Mouse (Mus musculus) heart, embryonic 13.5 days (tissue): Measurements from ENCODE around the gene Stx12. TPM values are rescaled to one million over a fixed set of nuclear protein-coding genes. Genes with fewer than 3 reads are reported as not detected.
A peak's percentile ranks its signal among the peaks of the same experiment; 100 is the strongest.

Source experiments
- ATAC-seq: fragments of 200-750 bp; cut with Nextera tagmentation; 2 replicates; pipeline ENCODE4 v1.8.0; 2017; ENCODE audit warnings: moderate TSS enrichment; ENCODE audit not compliant: insufficient number of reproducible peaks, low FRiP score, low TSS enrichment; ENCODE audit errors: extremely low read depth
- H3K27ac ChIP-seq: fragments of 300-500 bp; sonication (generic); replicated peaks from 2 replicates; pipeline ENCODE4 v1.5.1; 2015; ENCODE audit warnings: moderate library complexity, mild to moderate bottlenecking, inconsistent platforms
- H3K27me3 ChIP-seq: fragments of 300-500 bp; sonication (generic); replicated peaks from 2 replicates; pipeline ENCODE4 v1.6.1; 2015; ENCODE audit warnings: mild to moderate bottlenecking, inconsistent platforms
- H3K36me3 ChIP-seq: fragments of 300-500 bp; sonication (generic); 2 replicates; pipeline ENCODE4 v1.6.1; 2015; ENCODE audit warnings: mild to moderate bottlenecking, inconsistent platforms
- H3K4me1 ChIP-seq: fragments of 300-500 bp; sonication (generic); 2 replicates; pipeline ENCODE4 v1.6.1; 2015; ENCODE audit warnings: inconsistent platforms
- H3K4me2 ChIP-seq: fragments of 300-500 bp; sonication (generic); 2 replicates; pipeline ENCODE4 v1.6.1; 2015; ENCODE audit warnings: inconsistent platforms, mild to moderate bottlenecking, moderate library complexity
- H3K4me3 ChIP-seq: fragments of 300-500 bp; sonication (generic); 2 replicates; pipeline ENCODE4 v1.5.1; 2015; ENCODE audit warnings: moderate library complexity, mild to moderate bottlenecking, inconsistent platforms
- H3K9ac ChIP-seq: fragments of 300-500 bp; sonication (generic); 2 replicates; pipeline ENCODE4 v1.6.1; 2015; ENCODE audit warnings: inconsistent platforms, mild to moderate bottlenecking, moderate library complexity
- H3K9me3 ChIP-seq: fragments of 300-500 bp; sonication (generic); 2 replicates; pipeline ENCODE4 v1.6.1; 2016; ENCODE audit warnings: inconsistent platforms
- WGBS: fragments of 180-500 bp; shearing (Covaris S2); methylation state at CpG from one replicate; pipeline ENCODE4 v1.1.7; 2015; ENCODE audit warnings: mixed read lengths; 5-methylcytosine and 5-hydroxymethylcytosine counted together
- polyA plus RNA-seq: library from polyadenylated mRNA; unstranded; fragments of >200 nt; fragmentation: Nextera tagmentation; extraction: Ambion mirVana; gene quantifications from 2 replicates; pipeline ENCODE4 v1.2.1, GENCODE M21; 2015

Stx12 gene
- polyA plus RNA-seq, 1 experiment from 2014 or later: 50.5 TPM

DNA sequence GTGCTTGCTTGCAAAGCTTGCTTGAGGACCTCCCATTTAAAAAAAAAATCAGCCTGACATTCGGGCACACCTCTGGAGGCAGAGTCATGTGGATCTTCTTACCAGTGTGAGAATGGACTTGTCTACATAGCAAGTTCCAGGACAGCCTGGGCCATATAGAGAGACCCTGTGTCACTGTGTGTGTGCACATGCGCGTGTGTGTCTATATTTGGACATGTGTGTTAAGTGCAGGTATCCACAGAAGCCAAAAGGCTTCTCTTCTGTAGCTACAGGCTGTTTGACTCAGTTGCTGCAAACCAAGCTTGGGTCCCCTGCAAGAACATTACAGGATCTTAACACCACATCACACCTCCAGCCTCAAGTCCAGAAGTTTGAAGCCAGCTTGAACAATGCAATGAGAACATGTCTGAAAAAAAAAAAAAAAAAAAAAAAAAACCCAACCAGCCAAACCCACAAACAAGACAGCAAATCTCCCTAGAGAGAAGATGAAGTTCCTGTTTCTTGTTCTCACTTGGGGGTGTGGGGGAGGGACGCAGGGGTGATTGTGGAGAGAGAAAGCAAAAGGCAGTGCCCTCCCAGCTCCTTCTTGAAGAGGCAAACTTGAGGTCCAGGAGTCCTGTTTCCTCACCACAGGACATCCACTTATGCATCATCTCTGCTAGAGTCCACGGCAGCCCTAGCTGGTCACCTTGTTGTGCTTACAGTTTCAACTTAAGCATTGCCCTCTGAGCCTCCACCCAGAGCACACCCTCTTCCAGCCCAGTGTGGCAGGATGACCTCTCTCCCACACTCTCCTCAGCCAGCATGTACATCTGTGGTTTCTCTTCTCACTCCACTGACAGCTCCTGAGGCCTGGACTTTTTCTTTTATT, 76.3 kb downstream of the Stx12 start:
- no peak; the same call in 1 of the 2 replicates for ATAC-seq

DNA sequence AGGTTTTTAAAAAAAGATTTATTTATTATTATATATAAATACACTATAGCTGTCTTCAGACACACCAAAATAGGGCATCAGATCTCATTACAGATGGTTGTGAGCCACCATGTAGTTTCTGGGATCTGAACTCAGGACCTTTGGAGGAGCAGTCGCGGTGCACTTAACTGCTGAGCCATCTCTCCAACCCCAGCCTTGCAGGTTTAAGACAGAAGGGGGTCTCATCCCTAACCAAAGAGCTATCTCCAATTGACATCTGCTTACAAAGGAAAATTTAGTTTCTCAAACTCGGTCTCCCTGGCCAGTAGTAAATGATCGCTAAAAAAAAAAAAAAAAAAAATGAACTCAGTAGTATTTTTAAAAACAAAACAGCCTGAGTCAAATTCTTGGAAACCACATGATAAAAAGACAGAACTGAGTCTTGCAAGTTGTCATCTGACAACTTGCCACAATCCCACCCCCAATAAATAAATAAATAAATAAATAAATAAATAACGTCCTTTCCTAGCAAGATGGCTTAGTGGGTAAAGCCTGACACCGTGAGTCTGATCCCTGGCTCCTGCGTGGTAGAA, 77.6 kb downstream of the Stx12 start:
- Histone ChIP-seq H3K9ac (no peak overlapping the region), H3K4me2 (no peak overlapping the region), H3K27me3 (no peaks in the 10 kb centered on the region), H3K9me3 (peaks cover 15% of the 10 kb centered on the region), H3K4me3 (no peak overlapping the region), H3K27ac (no peak overlapping the region), H3K4me1 (peaks cover 24% of the 10 kb centered on the region), H3K36me3 (no peaks in the 10 kb centered on the region)
- no peak for ATAC-seq
- WGBS: 85% methylated on average over 7 of the region's 7 CpGs

More for the DNA sequence above, 76.3 kb downstream of the Stx12 start:
- peaks cover 24% of the 10 kb centered on the region for H3K4me1 ChIP-seq
- peak overlapping the region; percentile 58 for H3K27ac ChIP-seq
- peaks cover 15% of the 10 kb centered on the region for H3K9me3 ChIP-seq
- no peaks in the 10 kb centered on the region for H3K36me3 ChIP-seq
- peak overlapping the region; percentile 8; the same call in 1 of the 2 replicates for H3K4me2 ChIP-seq
- no peaks in the 10 kb centered on the region for H3K27me3 ChIP-seq
- 0 out of 2 replicates have a peak overlapping the region, but pooled peaks have one; percentile 29 for H3K9ac ChIP-seq
- WGBS: 55% methylated on average over 5 of the region's 5 CpGs
- no peak overlapping the region for H3K4me3 ChIP-seq

DNA sequence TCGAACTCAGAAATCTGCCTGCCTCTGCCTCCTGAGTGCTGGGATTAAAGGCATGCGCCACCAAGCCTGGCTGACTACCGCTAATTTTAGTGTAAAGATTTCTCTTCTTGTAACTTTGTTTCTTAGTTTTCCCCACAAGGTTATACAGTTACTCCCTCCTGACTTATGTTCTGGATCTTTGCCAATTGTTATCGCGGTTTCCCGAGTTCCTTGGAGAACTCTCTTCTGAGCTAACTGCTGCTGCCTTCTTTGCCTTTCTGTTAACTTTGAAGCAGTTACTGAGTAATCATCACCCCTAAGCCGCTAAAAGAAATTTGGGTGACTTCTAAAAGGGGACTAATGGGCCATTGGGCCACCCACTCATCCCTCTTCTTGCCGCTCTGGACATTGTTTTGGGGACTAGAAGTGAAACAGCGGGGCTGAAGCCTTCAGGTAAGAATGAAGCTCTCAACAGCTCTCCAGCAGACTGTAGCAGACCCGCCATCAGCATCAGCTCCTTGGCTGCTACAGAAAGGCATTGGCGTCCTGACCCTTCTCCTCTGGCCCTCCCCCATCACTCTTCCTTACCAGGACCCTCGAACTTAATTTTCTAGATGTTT, 78.6 kb downstream of the Stx12 start:
- Histone ChIP-seq H3K9me3 (peaks cover 7% of the 10 kb centered on the region), H3K9ac (no peak overlapping the region), H3K27me3 (no peaks in the 10 kb centered on the region), H3K4me1 (peaks cover 24% of the 10 kb centered on the region), H3K27ac (no peak overlapping the region; the same call in 1 of the 2 replicates), H3K4me2 (no peak overlapping the region), H3K4me3 (no peak overlapping the region), H3K36me3 (no peaks in the 10 kb centered on the region)
- no peak for ATAC-seq
- 59% methylated on average over 12 of the region's 12 CpGs for WGBS

DNA sequence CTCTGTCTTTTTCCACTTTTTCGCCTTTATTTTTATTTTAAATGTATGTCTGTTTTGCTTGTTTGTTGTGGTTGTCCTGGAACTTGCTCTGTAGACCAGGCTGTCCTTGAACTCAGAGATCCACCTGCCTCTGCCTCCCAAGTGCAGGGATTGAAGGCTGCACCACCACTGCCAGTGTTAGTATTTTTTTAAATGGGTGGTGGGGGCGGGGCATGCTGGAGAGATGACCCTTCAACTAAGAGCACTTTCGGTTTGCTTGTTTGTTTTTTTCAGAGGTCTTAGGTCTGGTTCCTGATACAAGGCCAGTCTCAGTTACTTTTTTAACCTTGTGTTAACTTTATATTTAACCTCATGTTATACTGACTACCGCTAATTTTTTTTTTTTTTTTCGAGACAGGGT, 79.2 kb downstream of the Stx12 start:
- peaks cover 1% of the 10 kb centered on the region; the same call in 1 of the 2 replicates for H3K9me3 ChIP-seq
- WGBS: 76% methylated on average over 5 of the region's 5 CpGs

GRCm38 (mm10) chr4:132804331-132804730, 80.0 kb downstream of the Stx12 start:
- no peak overlapping the region for H3K9ac ChIP-seq
- H3K27me3 ChIP-seq: no peaks in the 10 kb centered on the region
- no peak overlapping the region for H3K4me2 ChIP-seq
- 83% methylated on average over 6 of the region's 6 CpGs for WGBS
- no peaks in the 10 kb centered on the region for H3K9me3 ChIP-seq
- H3K4me3 ChIP-seq: no peak overlapping the region
- ATAC-seq: no peak
- H3K27ac ChIP-seq: no peak overlapping the region
- peaks cover 20% of the 10 kb centered on the region for H3K4me1 ChIP-seq
- no peaks in the 10 kb centered on the region for H3K36me3 ChIP-seq

More for the DNA sequence above, 79.2 kb downstream of the Stx12 start:
- no peak for ATAC-seq
- Histone ChIP-seq H3K4me3 (no peak overlapping the region), H3K27ac (no peak overlapping the region), H3K9ac (no peak overlapping the region), H3K4me1 (peaks cover 24% of the 10 kb centered on the region), H3K36me3 (no peaks in the 10 kb centered on the region), H3K27me3 (no peaks in the 10 kb centered on the region), H3K4me2 (no peak overlapping the region)

DNA sequence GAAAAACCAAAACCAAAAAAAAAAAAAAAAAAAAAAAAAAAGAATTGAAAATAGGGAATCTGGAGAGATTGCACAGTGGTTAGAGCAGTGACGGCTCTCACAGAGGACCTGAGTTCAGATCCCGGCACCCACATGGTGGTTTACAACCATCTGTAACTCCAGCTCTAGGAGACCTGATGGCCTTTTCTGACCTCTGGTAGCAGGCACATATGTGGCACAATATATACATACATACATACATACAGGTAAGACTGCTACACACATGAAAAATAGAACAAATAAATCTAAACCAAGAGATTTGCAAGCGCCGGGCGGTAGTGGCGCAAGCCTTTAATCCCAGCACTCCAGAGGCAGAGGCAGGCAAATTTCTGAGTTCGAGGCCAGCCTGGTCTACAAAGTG, 80.4 kb downstream of the Stx12 start:
- Histone ChIP-seq H3K27me3 (no peaks in the 10 kb centered on the region), H3K36me3 (no peaks in the 10 kb centered on the region), H3K4me3 (no peak overlapping the region), H3K4me2 (no peak overlapping the region), H3K27ac (no peak overlapping the region), H3K9me3 (no peaks in the 10 kb centered on the region), H3K9ac (no peak overlapping the region), H3K4me1 (peaks cover 18% of the 10 kb centered on the region)
- WGBS: 94% methylated on average over 7 of the region's 7 CpGs
- no peak for ATAC-seq

Other genes starting within 250 kb of the Stx12 start
- 17.7 and 19.7 TPM in 2 replicates for gene Eya3, start 245.5 kb downstream of the Stx12 start, polyA plus RNA-seq
- 3.8 and 4.4 TPM in 2 replicates for gene Xkr8, start 152.0 kb downstream of the Stx12 start, polyA plus RNA-seq
- gene Smpdl3b, start 127.3 kb downstream of the Stx12 start, polyA plus RNA-seq: 6.1 TPM in 2 replicates
- gene Rpa2, start 116.2 kb downstream of the Stx12 start, polyA plus RNA-seq: 80.2 and 81.2 TPM in 2 replicates
- gene Themis2, start 88.1 kb downstream of the Stx12 start, polyA plus RNA-seq: 1.1 TPM in 2 replicates
- 30.1 and 32.8 TPM in 2 replicates for gene Ppp1r8, start 41.3 kb downstream of the Stx12 start, polyA plus RNA-seq
- gene Fam76a, start 38.0 kb upstream of the Stx12 start, polyA plus RNA-seq: 34.8 and 35.6 TPM in 2 replicates
- 0.21 and 0.23 TPM in 2 replicates for gene Fgr, start 89.6 kb upstream of the Stx12 start, polyA plus RNA-seq
- 6.5 and 6.9 TPM in 2 replicates for gene Ahdc1, start 126.8 kb upstream of the Stx12 start, polyA plus RNA-seq
- gene Wasf2, start 246.0 kb upstream of the Stx12 start, polyA plus RNA-seq: 64.6 and 72.7 TPM in 2 replicates